Mouse (Mus musculus) macrophage (primary cell): ENCODE results near the gene Tor1aip2. TPM values are rescaled to one million over a fixed set of nuclear protein-coding genes. Genes with fewer than 3 reads are reported as not detected.
"Not testable (repeated sequence)": the region's sequence is repeated elsewhere in the genome, so short reads cannot be mapped to it uniquely, and the experiment has no call there.

Experiments used
- H3K27ac ChIP-seq: fragments of 350-480 bp; formaldehyde crosslinking; 2 replicates; pipeline ENCODE4 v1.9.0; 2021
- H3K36me3 ChIP-seq: fragments of 350-480 bp; formaldehyde crosslinking; 2 replicates; pipeline ENCODE4 v1.9.0; 2021; ENCODE audit errors: inconsistent target
- H3K4me3 ChIP-seq: fragments of 350-480 bp; formaldehyde crosslinking; 2 replicates; pipeline ENCODE4 v1.9.0; 2021; ENCODE audit errors: inconsistent target
- H3K79me2 ChIP-seq: fragments of 350-480 bp; formaldehyde crosslinking; 2 replicates; pipeline ENCODE4 v1.9.0; 2021; ENCODE audit errors: inconsistent target
- WGBS: methylation state at CpG from one replicate; pipeline ENCODE4 v1.1.7; 2026; ENCODE audit warnings: inconsistent platforms; ENCODE audit not compliant: missing documents; 5-methylcytosine and 5-hydroxymethylcytosine counted together
- polyA plus RNA-seq: library from polyadenylated mRNA; stranded (reverse); fragments of 250-400 nt; gene quantifications from 3 replicates; pipeline ENCODE4 v1.2.4, GENCODE M21; 2018; ENCODE audit warnings: inconsistent platforms

Tor1aip2 gene
- polyA plus RNA-seq, 1 experiment from 2014 or later = 97.1 TPM

DNA sequence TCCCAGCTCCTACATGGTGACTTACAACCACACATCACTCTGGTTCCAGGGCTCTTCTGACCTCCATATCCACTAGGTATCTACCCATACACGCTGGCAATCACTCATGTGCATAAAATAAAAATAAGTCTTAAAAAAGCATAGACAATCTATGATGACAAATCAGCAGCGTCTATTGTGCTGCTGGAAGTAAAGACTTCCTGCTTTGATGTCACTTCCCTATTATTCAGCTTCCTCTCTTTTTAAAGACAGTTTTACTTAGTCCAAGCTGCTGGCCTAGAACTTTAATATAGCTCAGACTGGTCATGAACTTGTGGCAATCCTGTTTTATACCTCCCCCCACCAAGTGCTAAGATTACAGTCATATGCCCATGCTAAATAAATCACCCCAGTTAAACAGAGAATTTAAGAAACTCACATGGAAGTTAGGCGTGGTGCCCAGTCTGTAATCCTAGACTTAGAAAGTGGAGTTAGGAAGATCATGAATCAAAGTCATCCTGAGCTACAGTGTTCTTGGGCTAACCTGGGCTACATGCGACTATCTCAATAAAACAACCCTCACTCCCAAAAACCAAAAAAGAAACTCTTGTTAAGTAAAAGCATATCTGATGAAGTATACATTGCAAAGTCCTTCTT lies 6.7 kb upstream of the Tor1aip2 start:
- peaks cover 96% of the 10 kb centered on the region for H3K79me2 ChIP-seq
- peaks cover 52% of the 10 kb centered on the region for H3K36me3 ChIP-seq
- 34% methylated on average over 4 of the region's 4 CpGs for WGBS
- H3K4me3 ChIP-seq = no peak overlapping the region
- H3K27ac ChIP-seq = peak overlapping the region; percentile 68

DNA sequence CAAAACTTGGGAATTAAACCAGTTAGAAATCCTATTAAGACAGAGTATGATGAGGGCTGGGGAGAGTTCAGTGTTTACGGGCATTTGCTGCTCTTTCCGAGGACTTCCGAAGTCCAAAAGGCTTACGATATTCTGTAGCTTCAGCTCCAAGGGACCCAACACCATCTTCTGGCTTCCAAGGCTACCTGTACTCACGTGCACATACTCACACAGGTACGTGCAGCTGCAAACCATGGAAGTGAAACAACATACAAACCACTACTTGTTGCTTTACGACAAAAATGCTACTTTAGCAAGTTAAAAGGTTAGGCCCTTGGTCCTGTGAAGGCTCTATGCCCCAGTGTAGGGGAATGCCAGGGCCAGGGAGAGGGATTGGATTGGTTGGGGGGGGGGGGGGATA lies 1.3 kb upstream of the Tor1aip2 start:
- Histone ChIP-seq H3K36me3 (peaks cover 45% of the 10 kb centered on the region), H3K4me3 (peak overlapping the region; percentile 72; the same call in 1 of the 2 replicates)
- WGBS = 94% methylated on average over 6 of the region's 7 CpGs

GRCm38 (mm10) chr1:156034661-156035060 lies 542 bp upstream of the Tor1aip2 start:
- peaks cover 40% of the 10 kb centered on the region for H3K36me3 ChIP-seq
- peak overlapping the region; percentile 72 for H3K4me3 ChIP-seq
- 6% methylated on average over 1 of the region's 1 CpGs for WGBS
- H3K79me2 ChIP-seq = peaks cover 77% of the 10 kb centered on the region
- H3K27ac ChIP-seq = peak overlapping the region; percentile 97

More for the DNA sequence above, 1.3 kb upstream of the Tor1aip2 start:
- Histone ChIP-seq H3K27ac (peak overlapping the region; percentile 97), H3K79me2 (peaks cover 77% of the 10 kb centered on the region)

DNA sequence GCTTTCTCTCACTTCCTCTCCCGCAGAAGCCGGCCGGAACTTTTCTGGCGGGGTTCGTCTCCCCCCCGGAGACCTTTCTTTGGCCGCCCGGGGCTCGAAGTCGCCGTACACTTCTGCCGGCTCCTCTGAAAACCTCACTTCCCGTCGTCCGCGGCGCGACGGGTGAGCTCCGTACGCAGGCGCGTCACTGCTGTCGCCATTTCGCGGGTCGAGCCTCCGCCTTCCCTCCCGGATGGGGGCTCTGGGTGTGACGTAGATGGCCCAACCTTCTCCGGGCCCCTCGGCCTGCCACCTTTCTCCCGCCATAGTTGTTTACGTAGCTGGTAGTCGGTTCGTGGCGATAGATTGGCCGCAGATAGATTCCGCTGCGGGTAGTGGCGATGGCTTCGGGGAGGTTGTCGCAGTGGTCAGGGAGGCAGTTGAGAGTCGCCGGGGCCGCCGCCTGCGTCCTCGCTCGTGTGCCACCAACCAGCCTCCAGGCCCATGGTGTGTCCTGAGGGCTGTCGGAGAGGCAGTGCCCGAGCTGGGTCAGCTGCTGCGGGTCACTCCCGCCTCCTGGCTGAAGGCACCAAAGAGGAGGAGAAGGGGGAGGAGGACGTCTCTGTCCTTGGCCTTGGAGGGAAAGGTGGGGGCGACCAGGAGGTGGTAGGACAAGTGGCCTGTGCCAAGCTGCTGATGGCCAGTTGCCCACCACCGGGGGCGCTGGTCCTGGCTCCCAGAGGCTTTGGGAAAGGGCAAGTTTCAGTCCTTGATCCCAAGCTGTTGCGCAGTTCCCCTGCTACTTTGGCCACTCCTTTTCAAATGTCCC lies 931 bp downstream of the Tor1aip2 start, which contains the start of gene Tor1aip1:
Gene Tor1aip1, minus strand, starts transcription at position 551 of the 808 bp plus-strand sequence.
- peak within 1 kb of the TSS; percentile 97 for H3K27ac ChIP-seq
- peaks cover 27% of the 10 kb centered on the region for H3K36me3 ChIP-seq
- H3K4me3 ChIP-seq = peak within 1 kb of the TSS; percentile 72
- peaks cover 76% of the 10 kb centered on the region for H3K79me2 ChIP-seq
- under 1% methylated on average over 59 of the region's 59 CpGs for WGBS

DNA sequence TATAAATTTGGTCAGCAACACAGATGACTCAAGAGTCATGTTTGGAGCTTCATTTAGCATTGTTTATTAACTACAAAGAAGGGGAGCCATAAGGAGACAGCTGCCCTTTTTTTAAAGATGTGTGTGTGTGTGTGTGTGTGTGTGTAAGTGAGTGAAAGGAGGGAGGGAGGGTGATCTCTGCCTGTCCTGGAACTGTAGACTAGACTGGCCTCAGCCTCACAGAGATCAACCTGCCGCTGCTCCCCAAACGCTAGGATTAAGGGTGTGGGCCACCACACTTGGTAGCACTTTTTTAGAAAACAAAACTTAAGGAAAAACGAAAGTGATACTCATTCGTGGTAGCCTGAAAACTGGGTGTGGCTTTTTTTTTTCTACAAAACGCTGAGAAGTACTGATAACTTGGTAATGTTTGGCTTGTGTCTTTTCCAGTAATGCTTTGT lies 2.0 kb downstream of the Tor1aip2 start:
- peaks cover 17% of the 10 kb centered on the region; the same call in 1 of the 2 replicates for H3K36me3 ChIP-seq
- H3K79me2 ChIP-seq = peaks cover 76% of the 10 kb centered on the region
- 0% methylated on average over 5 of the region's 5 CpGs for WGBS
- peak overlapping the region; percentile 97 for H3K27ac ChIP-seq
- peak overlapping the region; percentile 72 for H3K4me3 ChIP-seq

GRCm38 (mm10) chr1:156039989-156040388 lies 4.8 kb downstream of the Tor1aip2 start:
- Histone ChIP-seq H3K36me3 (peaks cover 18% of the 10 kb centered on the region; the same call in 1 of the 2 replicates), H3K27ac (peak overlapping the region; percentile 68; the same call in 1 of the 2 replicates), H3K79me2 (peaks cover 76% of the 10 kb centered on the region)
- not testable (repeated sequence) for H3K4me3 ChIP-seq
- WGBS = 88% methylated on average over 7 of the region's 7 CpGs

- Histone ChIP-seq H3K4me3 (peak overlapping the region; percentile 85), H3K36me3 (peaks cover 27% of the 10 kb centered on the region; the same call in 1 of the 2 replicates), H3K79me2 (peaks cover 83% of the 10 kb centered on the region), H3K27ac (peak overlapping the region; percentile 68)
- WGBS = 2% methylated on average over 22 of the region's 22 CpGs
Measured at GRCm38 (mm10) chr1:156040731-156041401, 5.7 kb downstream of the Tor1aip2 start.

- Histone ChIP-seq H3K27ac (peak overlapping the region; percentile 68), H3K4me3 (peak overlapping the region; percentile 85), H3K36me3 (peaks cover 30% of the 10 kb centered on the region; the same call in 1 of the 2 replicates), H3K79me2 (peaks cover 91% of the 10 kb centered on the region)
- WGBS = 38% methylated on average over 7 of the region's 7 CpGs
Measured at GRCm38 (mm10) chr1:156041451-156042241, 6.4 kb downstream of the Tor1aip2 start.

DNA sequence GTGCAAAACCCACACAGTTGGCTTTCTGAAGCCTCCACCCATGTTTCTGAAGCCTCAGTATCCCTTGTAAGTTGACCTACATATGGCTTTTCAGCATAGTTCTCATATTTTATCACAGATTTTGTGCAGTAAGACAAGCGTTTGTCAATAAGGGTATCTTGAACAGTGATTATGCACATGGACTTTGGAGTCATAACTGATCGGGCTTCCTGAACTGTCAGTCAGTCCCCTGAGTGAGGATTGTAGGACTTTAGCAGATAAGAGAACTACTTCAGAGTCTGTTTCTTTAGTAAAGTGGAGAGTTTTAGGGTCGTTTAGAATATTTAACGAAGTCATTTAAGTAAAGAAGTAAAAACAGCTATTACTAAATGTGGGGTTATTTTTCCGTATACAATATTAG lies 7.3 kb downstream of the Tor1aip2 start:
- peak overlapping the region; percentile 85 for H3K4me3 ChIP-seq
- peak overlapping the region; percentile 68; the same call in 1 of the 2 replicates for H3K27ac ChIP-seq
- peaks cover 99% of the 10 kb centered on the region for H3K79me2 ChIP-seq
- 86% methylated on average over 5 of the region's 5 CpGs for WGBS
- peaks cover 35% of the 10 kb centered on the region; the same call in 1 of the 2 replicates for H3K36me3 ChIP-seq

GRCm38 (mm10) chr1:156043027-156043426 lies 7.8 kb downstream of the Tor1aip2 start:
- no peak overlapping the region for H3K27ac ChIP-seq
- peaks cover 39% of the 10 kb centered on the region; the same call in 1 of the 2 replicates for H3K36me3 ChIP-seq
- H3K79me2 ChIP-seq = peaks cover 99% of the 10 kb centered on the region
- H3K4me3 ChIP-seq = no peak overlapping the region
- 17% methylated on average over 4 of the region's 4 CpGs for WGBS

DNA sequence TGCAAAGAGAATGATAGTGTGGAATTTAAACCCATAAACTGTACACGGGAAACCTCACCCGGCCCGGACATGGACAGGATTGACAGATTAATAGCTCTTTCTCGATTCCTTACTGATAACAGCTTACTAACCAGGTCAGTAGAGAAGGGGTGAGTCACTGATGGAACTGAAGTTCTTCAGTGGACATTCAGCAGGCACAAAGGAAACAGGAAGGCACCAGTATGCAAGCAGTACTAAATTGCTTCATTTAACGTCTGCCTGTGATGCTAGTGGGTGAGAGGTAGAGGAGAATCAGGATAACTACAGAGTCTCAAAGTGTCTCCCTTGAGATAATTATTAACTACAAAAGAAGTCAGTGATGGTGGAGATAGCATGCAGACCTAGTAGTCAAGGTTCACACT lies 9.0 kb downstream of the Tor1aip2 start:
- 63% methylated on average over 5 of the region's 5 CpGs for WGBS
- Histone ChIP-seq H3K36me3 (peaks cover 51% of the 10 kb centered on the region; the same call in 1 of the 2 replicates), H3K4me3 (no peak overlapping the region), H3K79me2 (peaks cover 99% of the 10 kb centered on the region), H3K27ac (no peak overlapping the region)

GRCm38 (mm10) chr1:156046688-156047087 lies 11.5 kb downstream of the Tor1aip2 start:
- peaks cover 74% of the 10 kb centered on the region for H3K36me3 ChIP-seq
- no peak overlapping the region for H3K27ac ChIP-seq
- peaks cover 100% of the 10 kb centered on the region for H3K79me2 ChIP-seq
- no peak overlapping the region for H3K4me3 ChIP-seq
- WGBS = 97% methylated on average over 3 of the region's 3 CpGs

- peaks cover 86% of the 10 kb centered on the region for H3K36me3 ChIP-seq
Measured at GRCm38 (mm10) chr1:156058207-156058606, 23.0 kb downstream of the Tor1aip2 start.

More at GRCm38 (mm10) chr1:156058207-156058606, 23.0 kb downstream of the Tor1aip2 start:
- H3K4me3 ChIP-seq = no peak overlapping the region
- WGBS = 14% methylated on average over 2 of the region's 2 CpGs
- no peak overlapping the region for H3K27ac ChIP-seq
- peaks cover 64% of the 10 kb centered on the region for H3K79me2 ChIP-seq
